In the genomic region with DNA sequence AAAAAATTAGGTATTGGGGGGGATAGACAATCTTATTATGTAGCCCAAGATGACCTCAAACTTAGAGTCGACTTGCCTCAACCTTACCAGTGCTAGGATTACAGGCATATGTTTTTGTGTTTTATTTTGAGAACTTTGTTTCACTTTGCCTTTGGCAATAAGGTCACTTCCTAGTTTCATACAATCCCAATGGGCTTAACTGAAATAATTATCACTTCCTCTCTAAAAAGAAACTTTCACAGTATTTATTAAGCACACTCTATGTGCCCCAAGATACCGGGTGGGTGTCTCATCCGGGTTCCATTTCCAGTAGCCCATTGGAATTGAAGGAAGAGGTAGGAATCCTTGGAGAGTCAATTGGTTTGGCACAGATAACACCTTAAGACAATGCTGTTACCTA, we compare ENCODE assay signal across 28 mouse cellular contexts. TPM values are rescaled to one million over a fixed set of nuclear protein-coding genes. Genes with fewer than 3 reads are reported as not detected.
A peak's percentile ranks its signal among the peaks of the same experiment; 100 is the strongest.
DNase-seq lines count a peak whose midpoint lies in the region; ATAC-seq and TF ChIP-seq lines count a peak whose summit lies in the region.
"Had no signal": no experiment of that assay in that cellular context is flagged by ENCODE, and none has a peak within 500 bp of the region (broad histone marks: within the 10 kb centered on the region; RNA-seq: fewer than 3 reads in every experiment).

No protein-coding gene starts in this region.

- intact Hi-C loops in gastrocnemius, adult 2 months (cut with DNase I): no loop called here
- intact Hi-C loops in gastrocnemius, postnatal 36 days (cut with DNase I): no loop called here

- peak overlapping the region; percentile 51 for H3K27ac ChIP-seq in gastrocnemius, adult 2 months
- H3K27ac ChIP-seq: embryonic facial prominence, embryonic 12.5 days; heart, embryonic 10.5 days; hindbrain, embryonic 15.5 days; kidney, embryonic 15.5 days; limb, embryonic 13.5 days; lung, embryonic 15.5 days; midbrain, embryonic 13.5 days; neural tube, embryonic 15.5 days had no signal

- peak; percentile 72 for ATAC-seq in granulocyte monocyte progenitor cell, adult 5-6 weeks (replicated peaks; ENCODE audit: poor library complexity, severe bottlenecking)
- peak; percentile 68 for ATAC-seq in neutrophil, adult 5-6 weeks (ENCODE audit: extremely low read depth, insufficient number of reproducible peaks, low FRiP score, poor library complexity, severe bottlenecking)
- ATAC-seq: forebrain, embryonic 14.5 days; inflammation-experienced regulatory T-cells, adult 6 months; midbrain, embryonic 13.5 days; Patski had no signal

- no peak overlapping the region for H3K4me3 ChIP-seq in gastrocnemius, adult 2 months
- H3K4me3 ChIP-seq: embryonic facial prominence, embryonic 12.5 days; heart, embryonic 10.5 days; hindbrain, embryonic 15.5 days; kidney, embryonic 15.5 days; limb, embryonic 13.5 days; lung, embryonic 15.5 days; midbrain, embryonic 13.5 days; neural tube, embryonic 15.5 days had no signal

- DNase-seq in gastrocnemius, adult 2 months: no peak
- DNase-seq in gastrocnemius, postnatal 36 days: no peak
- peak; percentile 55 for DNase-seq in A20 (ENCODE audit: low read depth, low spot score)
- no peak for DNase-seq in urinary bladder, adult 18-20 months (ENCODE audit: low spot score in 2 of 2)
- no peak for DNase-seq in T-cell, adult 2 months (ENCODE audit: low spot score)
- DNase-seq: adrenal gland, postnatal 25 days; cerebellum, adult 8-10 months; cerebellum, postnatal 25 days; embryo, embryonic 11 days; gastrocnemius, postnatal 25 days; kidney, adult 18-20 months; kidney, postnatal 25 days; right cerebral cortex, postnatal 25 days; thymus, adult 2 months; thymus, postnatal 36 days had no signal

- no peak for TF ChIP-seq CTCF in gastrocnemius, adult 2 months (IDR thresholded peaks at IDR 0.05)

RNA-seq across cellular contexts. Expression of gene Bmf, which starts 12.9 kb away (rescaled TPM):
- 1 to 10 TPM; 3.3 to 6.2 TPM for total RNA-seq in gastrocnemius, adult 2 months (2021)
- 1 to 10 TPM; 2.9 to 6.0 TPM for total RNA-seq in gastrocnemius, postnatal 36 days (2021)
- total RNA-seq in granulocyte monocyte progenitor cell, adult 5-6 weeks (2014; fragmentation: Nextera tagmentation): 0.52 and 6.0 TPM in 2 replicates
- 0.21 and 0.60 TPM in 2 replicates for total RNA-seq in granulocyte monocyte progenitor cell, adult 5-6 weeks (2017)
- total RNA-seq in neutrophil, adult 5-6 weeks (2017): 34.7 and 35.5 TPM in 2 replicates

RNA-seq across cellular contexts. Expression of gene Bub1b, which starts 35.6 kb away (rescaled TPM):
- total RNA-seq in gastrocnemius, adult 2 months (2021): under 1 TPM; 0.25 to 0.38 TPM
- total RNA-seq in gastrocnemius, postnatal 36 days (2021): 1 to 10 TPM; 1.0 to 1.4 TPM
- 30.5 and 39.4 TPM in 2 replicates for total RNA-seq in granulocyte monocyte progenitor cell, adult 5-6 weeks (2014; fragmentation: Nextera tagmentation)
- 101 and 117 TPM in 2 replicates for total RNA-seq in granulocyte monocyte progenitor cell, adult 5-6 weeks (2017)
- 3.8 and 5.0 TPM in 2 replicates for total RNA-seq in neutrophil, adult 5-6 weeks (2017)
